Mouse (Mus musculus) olfactory bulb, adult 2 months (tissue): ENCODE results near the gene Rpl18a. TPM values are rescaled to one million over a fixed set of nuclear protein-coding genes. Genes with fewer than 3 reads are reported as not detected.

Source experiments
- H3K27ac ChIP-seq: fragments of 200-500 bp; 2 replicates; pipeline ENCODE4 v1.5.1; 2012; ENCODE audit warnings: low read depth, low read length; ENCODE audit not compliant: insufficient read depth
- H3K4me1 ChIP-seq: fragments of 200-500 bp; 2 replicates; pipeline ENCODE4 v1.6.1; 2012; ENCODE audit warnings: low read length; ENCODE audit not compliant: control insufficient read depth, insufficient read depth
- H3K4me3 ChIP-seq: fragments of 200-500 bp; 2 replicates; pipeline ENCODE4 v1.5.1; 2012; ENCODE audit warnings: mild to moderate bottlenecking, low read depth, low read length, moderate library complexity; ENCODE audit not compliant: insufficient read depth
- CTCF ChIP-seq: fragments of 200-500 bp; IDR thresholded peaks from 2 replicates; pipeline ENCODE4 v1.5.1; 2012; ENCODE audit warnings: low read depth, mild to moderate bottlenecking, low read length, moderate library complexity; ENCODE audit not compliant: insufficient read depth
- POLR2A ChIP-seq: fragments of 200-500 bp; IDR thresholded peaks from 2 replicates; pipeline ENCODE4 v1.6.1; 2012; ENCODE audit warnings: mild to moderate bottlenecking, low read depth, low read length, moderate library complexity; ENCODE audit not compliant: insufficient read depth
- WGBS: fragments of 180-500 bp; shearing (Covaris S2); methylation state at CpG from one replicate; pipeline ENCODE4 v1.1.7; 2018; 5-methylcytosine and 5-hydroxymethylcytosine counted together
- polyA plus RNA-seq: library from polyadenylated mRNA; stranded (reverse); fragments of >200 nt; gene quantifications from 2 replicates; pipeline ENCODE4 v1.2.4, GENCODE M21; 2012; ENCODE audit warnings: low replicate concordance; ENCODE audit not compliant: missing spikeins, insufficient read depth, insufficient read length

Gene Rpl18a
- polyA plus RNA-seq, 1 experiment, result 776 TPM

- 68% methylated on average over 4 of the region's 4 CpGs for WGBS
These were observed 20.8 kb downstream of the Rpl18a start for GRCm38 (mm10) chr8:70876382-70876781.

GRCm38 (mm10) chr8:70874441-70874840 is 22.8 kb downstream of the Rpl18a start:
- WGBS, result 89% methylated on average over 13 of the region's 13 CpGs
- Histone ChIP-seq H3K27ac (no peak overlapping the region), H3K4me3 (no peak overlapping the region), H3K4me1 (peaks cover 21% of the 10 kb centered on the region)
- TF ChIP-seq POLR2A (no peak), CTCF (no peak)

More at GRCm38 (mm10) chr8:70876382-70876781, 20.8 kb downstream of the Rpl18a start:
- Histone ChIP-seq H3K4me3 (no peak overlapping the region), H3K27ac (no peak overlapping the region), H3K4me1 (peaks cover 22% of the 10 kb centered on the region)
- no peak for TF ChIP-seq POLR2A
- TF ChIP-seq CTCF, result no peak

- TF ChIP-seq CTCF (peak; percentile 96), POLR2A (no peak; the same call in none of the 2 replicates)
- WGBS, result 1% methylated on average over 46 of the region's 46 CpGs
- Histone ChIP-seq H3K4me1 (peaks cover 30% of the 10 kb centered on the region), H3K4me3 (peak within 1 kb of the TSS; percentile 95), H3K27ac (peak within 1 kb of the TSS; percentile 98)
These were observed 23.7 kb downstream of the Rpl18a start, which contains the start of gene Ccdc124 for GRCm38 (mm10) chr8:70873364-70873985. TSS of gene Ccdc124 (minus strand) at chr8:70873935.

- 2% methylated on average over 31 of the region's 31 CpGs for WGBS
- TF ChIP-seq CTCF, result no peak
- TF ChIP-seq POLR2A, result no peak
- Histone ChIP-seq H3K4me1 (peaks cover 34% of the 10 kb centered on the region), H3K4me3 (peak overlapping the region; percentile 95), H3K27ac (no peak overlapping the region; the same call in 1 of the 2 replicates)
These were observed 24.4 kb downstream of the Rpl18a start for GRCm38 (mm10) chr8:70872643-70873363.

- Histone ChIP-seq H3K4me3 (no peak overlapping the region), H3K27ac (no peak overlapping the region), H3K4me1 (peaks cover 34% of the 10 kb centered on the region)
- 79% methylated on average over 5 of the region's 5 CpGs for WGBS
- no peak for TF ChIP-seq CTCF
- no peak for TF ChIP-seq POLR2A
These were observed 25.9 kb downstream of the Rpl18a start for GRCm38 (mm10) chr8:70871195-70871807.

- Histone ChIP-seq H3K27ac (no peak overlapping the region), H3K4me1 (peaks cover 45% of the 10 kb centered on the region), H3K4me3 (no peak overlapping the region)
- TF ChIP-seq POLR2A, result no peak
- peak; percentile 84 for TF ChIP-seq CTCF
- 39% methylated on average over 16 of the region's 16 CpGs for whole genome bisulfite sequencing
These were observed 27.6 kb downstream of the Rpl18a start for GRCm38 (mm10) chr8:70869601-70870041.

GRCm38 (mm10) chr8:70869199-70869571 is 28.0 kb downstream of the Rpl18a start:
- TF ChIP-seq CTCF, result no peak
- no peak for TF ChIP-seq POLR2A
- WGBS, result 45% methylated on average over 5 of the region's 5 CpGs

GRCm38 (mm10) chr8:70868559-70869198 is 28.5 kb downstream of the Rpl18a start:
- no peak for TF ChIP-seq CTCF
- TF ChIP-seq POLR2A, result no peak
- H3K4me1 ChIP-seq, result peaks cover 50% of the 10 kb centered on the region

More at GRCm38 (mm10) chr8:70869199-70869571, 28.0 kb downstream of the Rpl18a start:
- Histone ChIP-seq H3K4me3 (no peak overlapping the region), H3K4me1 (peaks cover 50% of the 10 kb centered on the region), H3K27ac (no peak overlapping the region)

GRCm38 (mm10) chr8:70866566-70866965 is 30.6 kb downstream of the Rpl18a start:
- WGBS, result 85% methylated on average over 7 of the region's 7 CpGs
- H3K27ac ChIP-seq, result no peak overlapping the region
- H3K4me3 ChIP-seq, result no peak overlapping the region
- H3K4me1 ChIP-seq, result peaks cover 55% of the 10 kb centered on the region
- TF ChIP-seq POLR2A, result no peak

More at GRCm38 (mm10) chr8:70868559-70869198, 28.5 kb downstream of the Rpl18a start:
- H3K4me3 ChIP-seq, result no peak overlapping the region
- 34% methylated on average over 40 of the region's 40 CpGs for WGBS
- H3K27ac ChIP-seq, result no peak overlapping the region
